Mouse (Mus musculus): Measurements from ENCODE around the gene Gimap7. TPM values are rescaled to one million over a fixed set of nuclear protein-coding genes. Genes with fewer than 3 reads are reported as not detected.

Gimap7 gene
- polyA plus RNA-seq, 1 experiment from 2014 or later = not detected

- H3K27ac ChIP-seq (ENCODE audit: low read length) = no peak overlapping the region
- no peaks in the 10 kb centered on the region for H3K36me3 ChIP-seq (ENCODE audit: control insufficient read depth, insufficient read depth)
- no peak for ATAC-seq
- no peak overlapping the region for H3K4me2 ChIP-seq (ENCODE audit: low read length)
- H3K27me3 ChIP-seq (replicated peaks; ENCODE audit: control insufficient read depth, insufficient read depth, low read length) = peaks cover 13% of the 10 kb centered on the region
- 85% methylated on average over 5 of the region's 5 CpGs for WGBS
- H3K4me1 ChIP-seq (replicated peaks; ENCODE audit: control insufficient read depth, insufficient read depth, low read length) = 0 out of 2 replicates have a peak, but pooled peaks cover 2% of the 10 kb centered on the region
- H3K9ac ChIP-seq (replicated peaks; ENCODE audit: low read depth, low read length) = no peak overlapping the region
- no peak overlapping the region for H3K4me3 ChIP-seq (replicated peaks; ENCODE audit: low read length)
- H3K9me3 ChIP-seq (ENCODE audit: control insufficient read depth, low read length) = no peaks in the 10 kb centered on the region
These were observed 19.3 kb downstream of the Gimap7 start for GRCm38 (mm10) chr6:48737688-48738087.

- 82% methylated on average over 15 of the region's 15 CpGs for WGBS
- H3K9ac ChIP-seq (replicated peaks; ENCODE audit: low read depth, low read length) = no peak within 1 kb of the TSS
- H3K27ac ChIP-seq (ENCODE audit: low read length) = no peak within 1 kb of the TSS
- H3K27me3 ChIP-seq (replicated peaks; ENCODE audit: control insufficient read depth, insufficient read depth, low read length) = peaks cover 19% of the 10 kb centered on the region
- 0 out of 2 replicates have a peak, but pooled peaks cover 4% of the 10 kb centered on the region for H3K4me1 ChIP-seq (replicated peaks; ENCODE audit: control insufficient read depth, insufficient read depth, low read length)
- no peak within 1 kb of the TSS for H3K4me2 ChIP-seq (ENCODE audit: low read length)
- H3K36me3 ChIP-seq (ENCODE audit: control insufficient read depth, insufficient read depth) = no peaks in the 10 kb centered on the region
- H3K9me3 ChIP-seq (ENCODE audit: control insufficient read depth, low read length) = no peaks in the 10 kb centered on the region
- H3K4me3 ChIP-seq (replicated peaks; ENCODE audit: low read length) = no peak within 1 kb of the TSS
- no peak for ATAC-seq
These were observed 20.7 kb downstream of the Gimap7 start, which contains the start of gene Gimap1 for GRCm38 (mm10) chr6:48738961-48739779. Gene Gimap1, plus strand, starts transcription at chr6:48739054.

GRCm38 (mm10) chr6:48739780-48740055 lies 21.3 kb downstream of the Gimap7 start:
- WGBS = 92% methylated on average over 3 of the region's 3 CpGs
- Histone ChIP-seq H3K27ac (ENCODE audit: low read length) (no peak overlapping the region), H3K9ac (replicated peaks; ENCODE audit: low read depth, low read length) (no peak overlapping the region), H3K36me3 (ENCODE audit: control insufficient read depth, insufficient read depth) (no peaks in the 10 kb centered on the region), H3K9me3 (ENCODE audit: control insufficient read depth, low read length) (no peaks in the 10 kb centered on the region), H3K27me3 (replicated peaks; ENCODE audit: control insufficient read depth, insufficient read depth, low read length) (peaks cover 19% of the 10 kb centered on the region), H3K4me3 (replicated peaks; ENCODE audit: low read length) (no peak overlapping the region), H3K4me2 (ENCODE audit: low read length) (no peak overlapping the region), H3K4me1 (replicated peaks; ENCODE audit: control insufficient read depth, insufficient read depth, low read length) (0 out of 2 replicates have a peak, but pooled peaks cover 4% of the 10 kb centered on the region)
- no peak for ATAC-seq

GRCm38 (mm10) chr6:48740501-48741169 lies 22.2 kb downstream of the Gimap7 start:
- no peak for ATAC-seq
- no peaks in the 10 kb centered on the region for H3K36me3 ChIP-seq (ENCODE audit: control insufficient read depth, insufficient read depth)
- H3K4me1 ChIP-seq (replicated peaks; ENCODE audit: control insufficient read depth, insufficient read depth, low read length) = 0 out of 2 replicates have a peak, but pooled peaks cover 4% of the 10 kb centered on the region
- peaks cover 19% of the 10 kb centered on the region for H3K27me3 ChIP-seq (replicated peaks; ENCODE audit: control insufficient read depth, insufficient read depth, low read length)
- no peak overlapping the region for H3K4me3 ChIP-seq (replicated peaks; ENCODE audit: low read length)
- no peak overlapping the region for H3K4me2 ChIP-seq (ENCODE audit: low read length)
- WGBS = 73% methylated on average over 3 of the region's 3 CpGs
- H3K9ac ChIP-seq (replicated peaks; ENCODE audit: low read depth, low read length) = no peak overlapping the region
- H3K27ac ChIP-seq (ENCODE audit: low read length) = no peak overlapping the region
- no peaks in the 10 kb centered on the region for H3K9me3 ChIP-seq (ENCODE audit: control insufficient read depth, low read length)

GRCm38 (mm10) chr6:48741273-48741672 lies 22.9 kb downstream of the Gimap7 start:
- 0 out of 2 replicates have a peak, but pooled peaks cover 4% of the 10 kb centered on the region for H3K4me1 ChIP-seq (replicated peaks; ENCODE audit: control insufficient read depth, insufficient read depth, low read length)
- no peak overlapping the region for H3K27ac ChIP-seq (ENCODE audit: low read length)
- peaks cover 19% of the 10 kb centered on the region for H3K27me3 ChIP-seq (replicated peaks; ENCODE audit: control insufficient read depth, insufficient read depth, low read length)
- H3K36me3 ChIP-seq (ENCODE audit: control insufficient read depth, insufficient read depth) = no peaks in the 10 kb centered on the region
- H3K9me3 ChIP-seq (ENCODE audit: control insufficient read depth, low read length) = no peaks in the 10 kb centered on the region
- no peak overlapping the region for H3K4me3 ChIP-seq (replicated peaks; ENCODE audit: low read length)
- WGBS = 36% methylated on average over 3 of the region's 3 CpGs
- no peak overlapping the region for H3K4me2 ChIP-seq (ENCODE audit: low read length)
- H3K9ac ChIP-seq (replicated peaks; ENCODE audit: low read depth, low read length) = no peak overlapping the region
- ATAC-seq = no peak

GRCm38 (mm10) chr6:48741711-48742206 lies 23.3 kb downstream of the Gimap7 start:
- Histone ChIP-seq H3K4me2 (ENCODE audit: low read length) (peak overlapping the region; percentile 20), H3K9ac (replicated peaks; ENCODE audit: low read depth, low read length) (no peak overlapping the region), H3K27me3 (replicated peaks; ENCODE audit: control insufficient read depth, insufficient read depth, low read length) (peaks cover 19% of the 10 kb centered on the region), H3K4me3 (replicated peaks; ENCODE audit: low read length) (no peak overlapping the region), H3K27ac (ENCODE audit: low read length) (no peak overlapping the region), H3K4me1 (replicated peaks; ENCODE audit: control insufficient read depth, insufficient read depth, low read length) (0 out of 2 replicates have a peak, but pooled peaks cover 4% of the 10 kb centered on the region), H3K36me3 (ENCODE audit: control insufficient read depth, insufficient read depth) (no peaks in the 10 kb centered on the region), H3K9me3 (ENCODE audit: control insufficient read depth, low read length) (no peaks in the 10 kb centered on the region)
- ATAC-seq = 0 out of 2 replicates have a peak, but pooled peaks have one; percentile 49
- 47% methylated on average over 9 of the region's 9 CpGs for WGBS

- H3K9me3 ChIP-seq (ENCODE audit: control insufficient read depth, low read length) = no peaks in the 10 kb centered on the region
- peak overlapping the region; percentile 62 for H3K9ac ChIP-seq (replicated peaks; ENCODE audit: low read depth, low read length)
- H3K27me3 ChIP-seq (replicated peaks; ENCODE audit: control insufficient read depth, insufficient read depth, low read length) = peaks cover 19% of the 10 kb centered on the region
- H3K36me3 ChIP-seq (ENCODE audit: control insufficient read depth, insufficient read depth) = no peaks in the 10 kb centered on the region
- peak; percentile 72 for ATAC-seq
- H3K4me2 ChIP-seq (ENCODE audit: low read length) = peak overlapping the region; percentile 63
- no peak overlapping the region for H3K27ac ChIP-seq (ENCODE audit: low read length)
- 0 out of 2 replicates have a peak, but pooled peaks cover 4% of the 10 kb centered on the region for H3K4me1 ChIP-seq (replicated peaks; ENCODE audit: control insufficient read depth, insufficient read depth, low read length)
- peak overlapping the region; percentile 45 for H3K4me3 ChIP-seq (replicated peaks; ENCODE audit: low read length)
- 2% methylated on average over 52 of the region's 52 CpGs for WGBS
These were observed 24.3 kb downstream of the Gimap7 start for GRCm38 (mm10) chr6:48742422-48743351.

- H3K9me3 ChIP-seq (ENCODE audit: control insufficient read depth, low read length) = no peaks in the 10 kb centered on the region
- H3K9ac ChIP-seq (replicated peaks; ENCODE audit: low read depth, low read length) = no peak overlapping the region
- H3K4me2 ChIP-seq (ENCODE audit: low read length) = no peak overlapping the region
- H3K27me3 ChIP-seq (replicated peaks; ENCODE audit: control insufficient read depth, insufficient read depth, low read length) = peaks cover 19% of the 10 kb centered on the region
- H3K27ac ChIP-seq (ENCODE audit: low read length) = no peak overlapping the region
- H3K4me1 ChIP-seq (replicated peaks; ENCODE audit: control insufficient read depth, insufficient read depth, low read length) = 0 out of 2 replicates have a peak, but pooled peaks cover 4% of the 10 kb centered on the region
- WGBS = 64% methylated on average over 2 of the region's 2 CpGs
- H3K36me3 ChIP-seq (ENCODE audit: control insufficient read depth, insufficient read depth) = no peaks in the 10 kb centered on the region
- no peak for ATAC-seq
- no peak overlapping the region for H3K4me3 ChIP-seq (replicated peaks; ENCODE audit: low read length)
These were observed 27.1 kb downstream of the Gimap7 start for GRCm38 (mm10) chr6:48745490-48745889.

Measured in forebrain, embryonic 16.5 days (tissue).